Mouse (Mus musculus): Measurements from ENCODE around the gene Cd33.
A peak's percentile ranks its signal among the peaks of the same experiment; 100 is the strongest.

Cd33 gene

GRCm38 (mm10) chr7:43544225-43544977 is at the start of gene Cd33:
Gene Cd33, minus strand, starts transcription at chr7:43544428.
- ATAC-seq (ENCODE audit: insufficient number of reproducible peaks, low FRiP score, low TSS enrichment): no peak

GRCm38 (mm10) chr7:43584790-43585189 is 40.6 kb upstream of the Cd33 start:
- ATAC-seq (ENCODE audit: insufficient number of reproducible peaks, low FRiP score, low TSS enrichment): no peak

GRCm38 (mm10) chr7:43580526-43580925 is 36.3 kb upstream of the Cd33 start:
- no peak for ATAC-seq (ENCODE audit: insufficient number of reproducible peaks, low FRiP score, low TSS enrichment)

GRCm38 (mm10) chr7:43579440-43580171 is 35.4 kb upstream of the Cd33 start, which contains the start of gene Zfp719:
Gene Zfp719, plus strand, starts transcription at chr7:43579610.
- peak; percentile 97 for ATAC-seq (ENCODE audit: insufficient number of reproducible peaks, low FRiP score, low TSS enrichment)

- ATAC-seq (ENCODE audit: insufficient number of reproducible peaks, low FRiP score, low TSS enrichment): no peak
Observed at GRCm38 (mm10) chr7:43571216-43571615, 27.0 kb upstream of the Cd33 start.

DNA sequence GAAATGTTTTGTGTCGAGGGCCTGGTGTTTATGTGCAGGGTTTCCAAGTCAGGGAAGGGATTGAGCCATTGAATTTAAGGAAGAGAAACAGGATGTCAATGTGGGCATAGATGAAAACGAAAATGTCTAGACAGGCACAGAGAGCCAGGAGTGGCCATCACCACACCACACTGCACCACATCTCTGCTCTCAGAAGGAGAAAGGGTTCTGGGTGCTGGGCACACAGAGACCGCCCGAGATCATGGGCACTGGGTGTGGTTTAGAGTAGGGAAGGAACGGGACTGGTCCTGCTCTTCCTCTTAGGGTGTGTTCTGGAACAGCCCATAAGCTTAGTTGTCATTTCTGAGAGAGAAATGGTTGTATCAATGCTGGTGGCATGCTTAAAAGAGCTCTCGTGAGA is 19.1 kb upstream of the Cd33 start:
- no peak for ATAC-seq (ENCODE audit: insufficient number of reproducible peaks, low FRiP score, low TSS enrichment)

DNA sequence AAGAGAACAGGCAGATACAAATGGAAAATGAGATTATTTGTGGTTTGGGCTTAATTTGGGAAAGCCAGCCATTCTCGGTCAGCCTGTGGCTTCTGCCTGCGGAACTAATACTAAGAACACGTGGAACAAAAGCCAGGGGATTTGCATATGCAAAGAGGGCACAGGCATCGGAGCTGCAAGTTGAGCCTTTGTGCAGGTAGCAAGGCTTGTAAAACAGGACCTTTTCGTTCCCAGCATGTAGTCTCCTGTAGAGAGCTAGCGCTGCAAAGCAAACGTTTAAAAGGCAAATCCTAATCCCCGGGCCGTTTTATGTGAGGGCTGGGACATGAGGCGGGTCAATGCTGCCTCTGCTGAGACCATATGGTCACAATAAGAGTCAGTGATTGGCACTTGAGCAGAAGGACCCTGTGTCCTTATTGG is 18.4 kb upstream of the Cd33 start:
- ATAC-seq (ENCODE audit: insufficient number of reproducible peaks, low FRiP score, low TSS enrichment): no peak

DNA sequence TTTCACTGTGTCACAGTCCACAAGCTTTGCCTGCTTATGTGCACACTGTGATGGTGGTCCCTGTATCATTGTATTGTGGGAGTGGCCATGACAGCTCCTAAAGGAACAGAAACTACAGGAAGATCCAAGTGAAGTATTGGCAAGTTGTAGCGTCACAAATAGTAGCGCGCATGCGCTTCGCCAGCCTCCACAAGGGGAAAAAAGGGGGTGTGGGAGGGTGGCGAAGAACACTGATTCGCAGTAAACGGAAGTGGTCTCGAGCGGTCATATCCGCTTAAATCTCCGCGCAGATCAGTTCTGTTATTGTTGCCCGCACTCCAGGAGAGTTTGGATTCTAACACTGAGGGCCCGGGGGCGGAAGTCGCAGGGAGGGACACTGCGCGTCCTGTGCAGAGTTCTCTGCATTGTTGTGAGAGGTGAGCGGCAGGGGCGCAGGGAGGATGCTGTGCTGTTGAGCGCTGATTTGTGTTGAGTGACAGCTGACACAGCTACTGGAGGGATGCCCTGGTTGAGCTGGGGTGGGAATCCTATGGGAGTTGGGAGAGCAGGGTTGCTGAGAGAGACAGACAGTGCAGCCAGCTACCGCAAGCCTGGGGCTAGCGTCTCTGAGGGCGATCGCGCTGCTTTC is 17.9 kb upstream of the Cd33 start, which contains the start of gene Zfp658:
Zfp658 (plus strand) TSS at position 251 of the 628 bp plus-strand sequence.
- ATAC-seq (ENCODE audit: insufficient number of reproducible peaks, low FRiP score, low TSS enrichment): peak; percentile 80

DNA sequence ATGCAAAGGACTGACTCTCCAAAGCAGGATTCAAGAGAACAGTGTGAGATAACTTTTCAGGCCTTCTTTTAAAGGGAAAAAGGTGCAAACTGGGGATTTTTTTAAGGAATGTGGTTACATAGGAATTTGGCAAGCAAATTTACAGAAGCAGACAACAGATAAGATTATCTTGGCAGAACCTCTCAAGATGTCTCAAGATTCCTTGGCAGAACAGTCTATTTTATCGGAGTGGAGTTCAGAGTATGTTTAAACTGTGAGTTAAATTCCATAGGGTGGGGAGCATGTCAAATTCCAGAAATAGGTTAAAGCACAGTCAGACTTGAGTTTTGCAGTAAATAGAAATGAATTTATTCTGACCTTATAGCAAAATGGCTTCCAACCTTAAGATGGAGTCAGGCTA is 12.7 kb upstream of the Cd33 start:
- ATAC-seq (ENCODE audit: insufficient number of reproducible peaks, low FRiP score, low TSS enrichment): no peak

GRCm38 (mm10) chr7:43555351-43555750 is 11.1 kb upstream of the Cd33 start:
- no peak for ATAC-seq (ENCODE audit: insufficient number of reproducible peaks, low FRiP score, low TSS enrichment)

DNA sequence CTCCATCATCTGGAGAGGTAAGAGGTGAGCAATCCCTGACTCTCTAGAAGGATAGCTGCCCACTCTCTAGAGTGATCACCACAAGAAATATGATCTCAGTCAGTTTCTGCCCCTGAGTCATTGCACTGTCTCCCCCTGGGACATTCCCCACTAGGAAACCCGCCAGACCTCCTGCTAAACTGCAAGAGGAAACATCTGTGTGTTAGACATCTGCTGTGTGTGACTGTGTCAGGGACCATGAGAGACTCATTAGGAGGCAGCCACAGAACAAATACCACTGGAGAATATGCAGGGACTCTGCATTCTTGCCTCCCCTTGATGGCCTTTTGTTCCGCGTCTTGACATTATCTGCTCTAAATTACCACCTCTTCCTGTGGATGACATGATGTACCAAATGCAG is 10.3 kb upstream of the Cd33 start:
- ATAC-seq (ENCODE audit: insufficient number of reproducible peaks, low FRiP score, low TSS enrichment): no peak

GRCm38 (mm10) chr7:43553153-43553552 is 8.9 kb upstream of the Cd33 start:
- ATAC-seq (ENCODE audit: insufficient number of reproducible peaks, low FRiP score, low TSS enrichment): no peak

DNA sequence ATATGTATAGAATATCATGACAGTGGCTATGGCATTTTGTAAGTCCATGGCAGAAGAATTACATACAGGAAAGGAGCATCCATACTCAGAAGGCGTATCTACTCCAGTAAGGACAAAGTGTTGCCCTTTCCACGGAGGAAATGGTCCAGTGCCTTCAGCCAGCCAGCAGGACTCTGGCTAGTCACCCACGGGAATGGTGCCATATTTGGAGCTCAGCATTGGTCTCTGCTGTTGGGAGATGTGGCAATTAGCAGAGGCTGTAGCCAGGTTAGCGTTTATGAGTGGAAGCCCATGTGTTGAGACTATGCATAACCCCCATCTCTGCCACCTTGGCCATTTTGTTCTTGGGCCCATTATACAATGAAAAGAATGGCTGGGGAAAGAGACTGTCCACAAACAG is 4.0 kb upstream of the Cd33 start:
- no peak; the same call in 1 of the 2 replicates for ATAC-seq (ENCODE audit: insufficient number of reproducible peaks, low FRiP score, low TSS enrichment)

- ATAC-seq (ENCODE audit: insufficient number of reproducible peaks, low FRiP score, low TSS enrichment): no peak; the same call in 1 of the 2 replicates
Observed at GRCm38 (mm10) chr7:43547666-43548065, 3.4 kb upstream of the Cd33 start.

DNA sequence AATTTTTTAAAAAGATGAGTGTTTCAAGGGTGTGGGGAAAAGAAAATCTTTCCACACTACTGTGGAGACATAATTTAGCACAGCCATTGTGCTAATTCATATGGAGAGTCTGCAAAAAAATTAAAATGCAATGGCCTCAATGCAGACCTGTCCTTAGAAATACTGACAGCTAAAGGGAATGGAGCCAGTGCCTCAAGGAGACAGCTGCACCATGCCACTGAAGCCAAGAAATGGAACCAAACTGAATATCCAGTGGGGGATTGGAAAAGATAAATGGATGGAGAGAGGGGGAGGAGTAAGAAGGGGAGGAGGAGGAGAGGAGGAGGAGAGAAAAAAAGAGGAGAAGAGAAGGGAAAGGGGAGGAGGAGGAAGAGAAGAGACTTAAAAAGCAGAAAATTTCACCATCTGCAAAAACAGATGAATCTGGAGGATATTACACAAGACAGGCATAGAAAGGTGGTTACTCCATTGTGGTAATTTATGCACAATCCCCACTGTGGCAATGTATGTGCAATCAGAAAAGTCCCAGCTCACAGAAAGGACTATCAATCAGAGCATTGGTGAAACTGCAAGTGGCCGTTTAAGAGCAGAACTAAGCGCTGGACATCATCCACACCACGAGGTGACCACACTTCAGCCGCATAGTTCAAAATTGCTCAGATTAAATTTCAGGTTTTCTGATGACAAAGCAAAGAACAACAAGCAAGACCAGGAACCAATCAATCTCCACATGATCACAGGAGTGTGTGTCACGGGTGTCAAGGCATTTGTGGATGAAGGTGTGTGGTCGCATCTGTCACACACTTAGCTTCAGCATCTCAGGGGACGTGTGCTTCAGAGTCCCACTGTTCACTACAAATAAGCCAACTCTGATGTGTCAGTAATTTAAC is 1.7 kb upstream of the Cd33 start:
- ATAC-seq (ENCODE audit: insufficient number of reproducible peaks, low FRiP score, low TSS enrichment): no peak

GRCm38 (mm10) chr7:43538524-43538923 is 5.7 kb downstream of the Cd33 start:
- ATAC-seq (ENCODE audit: insufficient number of reproducible peaks, low FRiP score, low TSS enrichment): no peak

DNA sequence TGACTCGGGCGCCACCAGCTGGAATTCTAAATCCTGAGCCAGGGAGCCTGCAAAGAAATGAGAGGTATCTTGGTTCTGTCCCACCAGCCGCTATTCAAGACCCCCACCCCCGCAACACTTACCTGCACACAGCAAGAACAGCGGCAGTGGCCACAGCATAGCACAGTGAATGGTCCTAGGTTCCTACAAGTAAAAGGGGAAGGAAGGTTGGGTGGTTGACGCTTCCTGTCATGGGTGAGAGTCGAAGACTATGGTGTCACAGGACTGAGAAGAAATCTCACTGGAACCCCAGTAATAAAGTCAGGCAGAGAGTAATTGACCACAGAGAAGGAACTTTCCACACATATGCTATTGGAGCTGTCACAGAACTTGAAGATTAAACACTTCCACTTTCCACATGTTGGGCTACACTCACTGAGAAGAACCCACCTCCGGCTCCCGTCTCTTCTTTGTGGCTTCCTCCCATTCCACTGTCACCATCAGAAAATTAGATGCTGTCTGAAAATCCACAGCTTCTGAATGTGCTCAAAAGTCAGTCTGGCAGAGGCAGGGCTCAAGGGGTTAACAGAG is 11.2 kb downstream of the Cd33 start:
- no peak for ATAC-seq (ENCODE audit: insufficient number of reproducible peaks, low FRiP score, low TSS enrichment)

DNA sequence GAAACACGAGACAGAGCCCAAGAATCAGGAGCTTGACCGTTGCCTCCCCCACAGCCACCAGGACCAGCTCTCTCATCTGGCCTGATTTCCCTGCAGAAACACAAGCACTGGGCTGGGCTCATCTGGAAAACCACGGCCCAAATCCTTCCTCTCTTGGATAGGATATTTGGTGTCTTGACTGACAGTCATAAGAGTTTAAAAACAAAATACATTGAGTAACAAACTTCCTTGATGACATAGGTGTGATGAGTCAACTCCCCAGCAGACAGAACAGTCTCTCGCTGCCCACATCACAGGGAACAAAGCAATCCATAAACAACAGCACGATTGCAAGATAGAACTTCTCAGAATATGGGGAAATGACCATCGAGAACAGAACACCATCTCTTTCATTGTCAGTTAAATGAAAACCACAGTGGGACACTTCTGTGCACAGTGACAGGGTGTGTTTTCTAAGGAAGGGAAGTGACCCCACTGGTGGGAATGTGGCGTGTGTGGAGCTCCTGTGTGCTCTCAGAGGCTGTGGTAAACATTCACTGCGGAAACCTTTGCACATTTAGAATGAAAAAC is 13.9 kb downstream of the Cd33 start:
- ATAC-seq (ENCODE audit: insufficient number of reproducible peaks, low FRiP score, low TSS enrichment): no peak

DNA sequence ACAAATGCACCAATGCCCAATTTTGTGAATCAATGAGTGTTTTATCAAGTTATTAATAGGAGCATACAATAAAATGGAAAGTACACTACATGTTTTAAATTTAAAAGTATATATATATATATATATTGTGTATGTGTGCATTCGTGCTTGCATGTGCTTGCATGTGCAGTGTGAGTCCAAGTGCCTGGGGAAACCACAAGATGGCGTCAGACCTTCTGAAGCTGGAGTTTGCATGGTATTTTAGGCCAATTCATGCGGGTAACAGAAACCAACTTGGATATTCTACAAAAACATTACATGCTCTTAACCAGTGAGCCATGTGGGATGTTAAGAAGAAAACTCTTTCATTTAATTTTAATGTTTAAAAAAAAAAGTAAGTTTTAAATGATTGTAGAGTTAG is 18.9 kb downstream of the Cd33 start:
- ATAC-seq (ENCODE audit: insufficient number of reproducible peaks, low FRiP score, low TSS enrichment): no peak

- ATAC-seq (ENCODE audit: insufficient number of reproducible peaks, low FRiP score, low TSS enrichment): no peak
Observed at GRCm38 (mm10) chr7:43522776-43523175, 21.5 kb downstream of the Cd33 start.
